18 mouse cellular contexts compared by ENCODE assay signal in the genomic region with DNA sequence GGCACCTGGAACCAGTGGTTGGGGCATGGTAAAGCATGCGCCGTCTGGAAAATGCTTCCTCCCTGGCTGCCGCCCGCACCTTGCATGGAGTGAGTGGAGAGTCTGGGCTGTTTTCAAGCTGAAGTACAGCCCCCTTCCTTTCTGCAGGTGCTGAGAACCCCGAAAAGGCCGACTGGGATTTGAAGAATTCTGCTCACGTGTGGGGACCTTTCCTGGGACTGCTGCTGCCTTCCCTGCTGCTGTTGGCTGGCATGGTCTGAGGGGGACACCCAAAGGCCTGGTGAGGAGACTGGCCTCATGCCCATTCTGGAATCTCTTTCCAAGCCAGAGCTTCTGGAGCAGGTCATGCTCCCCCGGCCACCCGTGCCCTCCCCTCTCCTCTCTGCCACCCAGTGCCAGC. TPM values are rescaled to one million over a fixed set of nuclear protein-coding genes. Genes with fewer than 3 reads are reported as not detected.
A peak's percentile ranks its signal among the peaks of the same experiment; 100 is the strongest.
DNase-seq lines count a peak whose midpoint lies in the region; ATAC-seq and TF ChIP-seq lines count a peak whose summit lies in the region.
"Had no signal": no experiment of that assay in that cellular context is flagged by ENCODE, and none has a peak within 500 bp of the region (broad histone marks: within the 10 kb centered on the region; RNA-seq: fewer than 3 reads in every experiment).

No protein-coding gene starts in this region.

- WGBS in forebrain, postnatal 0 days, result 81% methylated on average over 9 of the region's 9 CpGs
- whole genome bisulfite sequencing in midbrain, embryonic 12.5 days, result 77% methylated on average over 9 of the region's 9 CpGs
- 83% methylated on average over 9 of the region's 9 CpGs for WGBS in neural tube, embryonic 15.5 days

- no peak for TF ChIP-seq CTCF in layer of hippocampus, adult 2 months (conservative IDR thresholded peaks at IDR 0.05)
- TF ChIP-seq CTCF in forebrain, postnatal 0 days (IDR thresholded peaks at IDR 0.05; ENCODE audit: low read depth), result no peak

- peak in 1 of 2 experiments; percentile 15 for DNase-seq in layer of hippocampus, adult 2 months (ENCODE audit: low spot score in 2 of 2)
- DNase-seq in layer of hippocampus, postnatal 10 days (ENCODE audit: low spot score in 2 of 2), result no peak
- DNase-seq in forebrain, postnatal 0 days, result no peak
- no peak for DNase-seq in retina, postnatal 1 day
- no peak for DNase-seq in embryo, embryonic 10.5 days (ENCODE audit: low spot score)
- DNase-seq: adrenal gland, adult 8-10 months; cerebellum, adult 11-12 months; gastrocnemius, postnatal 14 days; heart, postnatal 4 days; kidney, adult 2 months; lung, postnatal 10 days had no signal

- H3K9me3 ChIP-seq in forebrain, postnatal 0 days (ENCODE audit: low read length), result no peaks in the 10 kb centered on the region
- H3K9me3 ChIP-seq in midbrain, embryonic 12.5 days, result no peaks in the 10 kb centered on the region
- H3K9me3 ChIP-seq in neural tube, embryonic 15.5 days (replicated peaks), result no peaks in the 10 kb centered on the region
- H3K9me3 ChIP-seq: G1E; heart, embryonic 13.5 days; limb, embryonic 13.5 days; liver, embryonic 15.5 days had no signal

- H3K4me2 ChIP-seq in forebrain, postnatal 0 days (ENCODE audit: low read depth), result no peak overlapping the region
- H3K4me2 ChIP-seq in midbrain, embryonic 12.5 days (replicated peaks), result no peak overlapping the region; the same call in 1 of the 2 replicates
- no peak overlapping the region; the same call in 1 of the 2 replicates for H3K4me2 ChIP-seq in neural tube, embryonic 15.5 days
- H3K4me2 ChIP-seq: liver, embryonic 15.5 days had no signal

- H3K4me1 ChIP-seq in forebrain, postnatal 0 days (ENCODE audit: insufficient read depth), result peaks cover 19% of the 10 kb centered on the region
- peaks cover 49% of the 10 kb centered on the region for H3K4me1 ChIP-seq in midbrain, embryonic 12.5 days
- peaks cover 33% of the 10 kb centered on the region for H3K4me1 ChIP-seq in neural tube, embryonic 15.5 days

- no peak overlapping the region for H3K4me3 ChIP-seq in layer of hippocampus, adult 2 months
- no peak overlapping the region for H3K4me3 ChIP-seq in forebrain, postnatal 0 days (ENCODE audit: low read depth, low read length)
- H3K4me3 ChIP-seq in midbrain, embryonic 12.5 days, result no peak overlapping the region
- H3K4me3 ChIP-seq in neural tube, embryonic 15.5 days (replicated peaks), result no peak overlapping the region
- H3K4me3 ChIP-seq: heart, embryonic 13.5 days; liver, embryonic 15.5 days; megakaryocyte, embryonic 14.5 days had no signal

- H3K27me3 ChIP-seq in forebrain, postnatal 0 days (ENCODE audit: insufficient read depth, low read length), result no peaks in the 10 kb centered on the region
- peaks cover 33% of the 10 kb centered on the region for H3K27me3 ChIP-seq in midbrain, embryonic 12.5 days
- peaks cover 4% of the 10 kb centered on the region for H3K27me3 ChIP-seq in neural tube, embryonic 15.5 days (replicated peaks)

- no peak for ATAC-seq in forebrain, postnatal 0 days
- no peak for ATAC-seq in midbrain, embryonic 12.5 days (ENCODE audit: low FRiP score, low read depth)
- peak; percentile 26; the same call in 1 of the 2 replicates for ATAC-seq in neural tube, embryonic 15.5 days (ENCODE audit: low FRiP score)

- H3K36me3 ChIP-seq in forebrain, postnatal 0 days (ENCODE audit: insufficient read depth), result peaks cover 20% of the 10 kb centered on the region
- peaks cover 21% of the 10 kb centered on the region for H3K36me3 ChIP-seq in midbrain, embryonic 12.5 days
- H3K36me3 ChIP-seq in neural tube, embryonic 15.5 days, result peaks cover 26% of the 10 kb centered on the region

- H3K9ac ChIP-seq in forebrain, postnatal 0 days, result 0 out of 2 replicates have a peak overlapping the region, but pooled peaks have one; percentile 44
- peak overlapping the region; percentile 43; the same call in 1 of the 2 replicates for H3K9ac ChIP-seq in midbrain, embryonic 12.5 days (replicated peaks)
- 0 out of 2 replicates have a peak overlapping the region, but pooled peaks have one; percentile 5 for H3K9ac ChIP-seq in neural tube, embryonic 15.5 days (replicated peaks)
- H3K9ac ChIP-seq: heart, embryonic 13.5 days; liver, embryonic 15.5 days had no signal

- peak overlapping the region; percentile 61; the same call in 1 of the 2 replicates for H3K27ac ChIP-seq in layer of hippocampus, adult 2 months
- H3K27ac ChIP-seq in forebrain, postnatal 0 days (ENCODE audit: low read depth, low read length), result no peak overlapping the region
- H3K27ac ChIP-seq in midbrain, embryonic 12.5 days (replicated peaks), result peak overlapping the region; percentile 80
- no peak overlapping the region for H3K27ac ChIP-seq in neural tube, embryonic 15.5 days (replicated peaks)
- H3K27ac ChIP-seq: heart, embryonic 13.5 days; limb, embryonic 13.5 days; liver, embryonic 15.5 days had no signal

RNA-seq across cellular contexts. Expression of a gene that starts 10.2 kb away (rescaled TPM):
- total RNA-seq in layer of hippocampus, adult 2 months (2021), result 1 to 10 TPM in 1 of 2 experiments, under 1 TPM in 1; 0.74 to 1.1 TPM
- total RNA-seq in layer of hippocampus, postnatal 10 days (2021), result 1 to 10 TPM; 1.7 to 2.1 TPM
- total RNA-seq in forebrain, postnatal 0 days (2014; rRNA removed), result 3.5 and 5.7 TPM in 2 replicates
- polyA plus RNA-seq in forebrain, postnatal 0 days (2015; fragmentation: Nextera tagmentation; extraction: Ambion mirVana), result 1.7 and 2.0 TPM in 2 replicates
- polyA plus RNA-seq in midbrain, embryonic 12.5 days (2016; fragmentation: Nextera tagmentation; extraction: Ambion mirVana), result 1.3 and 2.0 TPM in 2 replicates
- 2.8 TPM in 2 replicates for polyA plus RNA-seq in neural tube, embryonic 15.5 days (2015; fragmentation: Nextera tagmentation; extraction: Ambion mirVana)

RNA-seq across cellular contexts. Expression of a gene that starts 20.0 kb away (rescaled TPM):
- total RNA-seq in layer of hippocampus, adult 2 months (2021), result 100 to 1,000 TPM; 587 to 618 TPM
- 100 to 1,000 TPM; 505 to 511 TPM for total RNA-seq in layer of hippocampus, postnatal 10 days (2021)
- total RNA-seq in forebrain, postnatal 0 days (2014; rRNA removed), result 556 and 595 TPM in 2 replicates
- polyA plus RNA-seq in forebrain, postnatal 0 days (2015; fragmentation: Nextera tagmentation; extraction: Ambion mirVana), result 459 and 504 TPM in 2 replicates
- 407 and 436 TPM in 2 replicates for polyA plus RNA-seq in midbrain, embryonic 12.5 days (2016; fragmentation: Nextera tagmentation; extraction: Ambion mirVana)
- polyA plus RNA-seq in neural tube, embryonic 15.5 days (2015; fragmentation: Nextera tagmentation; extraction: Ambion mirVana), result 453 and 482 TPM in 2 replicates

RNA-seq across cellular contexts. Expression of a gene that starts 33.0 kb away (rescaled TPM):
- 1 to 10 TPM; 3.8 to 4.4 TPM for total RNA-seq in layer of hippocampus, adult 2 months (2021)
- total RNA-seq in layer of hippocampus, postnatal 10 days (2021), result 10 to 100 TPM in 1 of 2 experiments, 1 to 10 TPM in 1; 7.8 to 13.0 TPM
- total RNA-seq in forebrain, postnatal 0 days (2014; rRNA removed), result 15.9 and 17.3 TPM in 2 replicates
- polyA plus RNA-seq in forebrain, postnatal 0 days (2015; fragmentation: Nextera tagmentation; extraction: Ambion mirVana), result 9.2 and 14.1 TPM in 2 replicates
- polyA plus RNA-seq in midbrain, embryonic 12.5 days (2016; fragmentation: Nextera tagmentation; extraction: Ambion mirVana), result 3.6 and 5.3 TPM in 2 replicates
- 3.7 and 9.8 TPM in 2 replicates for polyA plus RNA-seq in neural tube, embryonic 15.5 days (2015; fragmentation: Nextera tagmentation; extraction: Ambion mirVana)

RNA-seq across cellular contexts. Expression of a gene that starts 59.1 kb away (rescaled TPM):
- 10 to 100 TPM; 78.9 to 81.5 TPM for total RNA-seq in layer of hippocampus, adult 2 months (2021)
- total RNA-seq in layer of hippocampus, postnatal 10 days (2021), result 100 to 1,000 TPM in 1 of 2 experiments, 10 to 100 TPM in 1; 86.0 to 106 TPM
- total RNA-seq in forebrain, postnatal 0 days (2014; rRNA removed), result 121 and 128 TPM in 2 replicates
- polyA plus RNA-seq in forebrain, postnatal 0 days (2015; fragmentation: Nextera tagmentation; extraction: Ambion mirVana), result 153 and 174 TPM in 2 replicates
- polyA plus RNA-seq in midbrain, embryonic 12.5 days (2016; fragmentation: Nextera tagmentation; extraction: Ambion mirVana), result 71.7 and 73.7 TPM in 2 replicates
- 111 and 116 TPM in 2 replicates for polyA plus RNA-seq in neural tube, embryonic 15.5 days (2015; fragmentation: Nextera tagmentation; extraction: Ambion mirVana)

Comparison
In these comparisons a context has a peak if more than half of its experiments do, and no peak if none do; other contexts are left out.
1. H3K27ac ChIP-seq: peak in layer of hippocampus, adult 2 months (single experiment) and midbrain, embryonic 12.5 days (single experiment); none in forebrain, postnatal 0 days (single experiment) and neural tube, embryonic 15.5 days (single experiment).
2. Peak in every context shown above with its lines, with median percentiles within 50 percentile points of each other: H3K9ac ChIP-seq.